Mouse (Mus musculus) frontal cortex, postnatal 36 days (tissue): ENCODE measurements at regions not wholly inside any gene's neighbourhood (a gene's known extent, or its start where the extent isn't known, plus 50 kb on each side); places are given as distances from the start of the nearest gene placed in this dataset.

Source experiments
- DNase-seq, 2 experiments: peaks; one replicate each; pipeline ENCODE4 v3.0.0; 2022; ENCODE audit warnings: low spot score in 2 of 2

DNA sequence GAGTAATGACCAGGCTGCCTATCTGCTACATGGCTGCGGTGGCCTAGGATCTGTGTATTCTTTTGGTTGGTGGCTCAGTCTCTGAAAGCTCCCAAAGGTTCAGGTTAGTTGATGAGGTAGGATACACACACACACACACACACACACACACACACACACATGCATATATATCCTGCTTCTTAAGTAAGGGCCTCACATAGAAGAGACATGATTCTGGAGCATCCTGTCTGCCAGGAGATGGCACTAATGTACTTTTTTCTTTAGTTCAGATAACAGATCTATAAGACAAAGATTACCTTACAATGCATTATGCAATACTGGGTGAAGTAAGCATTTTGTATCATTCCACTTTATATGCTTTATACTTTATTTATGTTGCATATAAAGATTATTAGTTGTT lies 149.8 kb downstream of the Ankrd7 start:
- DNase-seq: peak in 1 of 2 experiments; percentile 12

DNA sequence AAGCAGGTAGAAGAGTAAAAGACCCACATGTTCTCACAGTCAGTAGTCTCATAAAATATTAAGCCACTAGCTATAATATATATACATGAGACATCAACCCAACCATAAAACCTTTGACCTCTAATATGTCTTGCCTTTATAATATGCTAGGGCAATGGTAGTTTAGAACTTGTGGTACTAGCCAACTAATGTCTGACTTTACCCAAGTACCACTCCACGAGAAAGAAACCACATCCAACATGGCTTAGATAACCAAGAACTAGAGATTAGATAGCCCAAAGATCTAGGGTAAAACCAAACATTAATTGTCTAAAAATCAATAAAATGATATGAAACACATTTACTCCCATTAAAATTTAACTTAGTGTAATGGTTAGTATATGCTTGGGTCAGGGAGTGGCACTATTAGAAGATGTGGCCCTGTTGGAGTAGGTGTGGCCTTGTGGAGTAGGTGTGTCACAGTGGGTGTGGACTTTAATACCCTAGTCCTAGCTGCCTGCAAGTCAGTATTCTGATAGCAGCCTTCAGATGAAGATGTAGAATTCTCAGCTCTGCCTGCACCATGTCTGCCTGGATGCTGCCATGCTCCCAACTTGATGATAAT lies 152.2 kb downstream of the Ankrd7 start:
- no peak for DNase-seq

DNA sequence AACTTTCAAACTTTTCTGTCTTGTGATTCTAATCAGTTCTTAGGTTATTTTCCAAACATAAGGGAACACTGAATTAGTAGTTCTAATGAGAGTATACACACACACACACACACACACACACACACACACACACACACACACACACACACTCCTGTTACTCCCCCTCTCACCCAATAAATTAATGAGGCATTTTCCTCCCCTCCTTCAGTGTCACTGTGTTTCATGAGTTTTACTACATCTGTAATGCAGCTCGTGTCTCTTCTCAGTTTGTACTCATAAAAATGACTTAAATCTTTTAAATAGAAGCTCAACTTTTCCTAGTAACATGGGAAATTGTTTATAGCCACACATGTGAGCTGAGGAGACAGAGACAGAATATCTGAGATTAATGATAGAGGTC lies 168.2 kb downstream of the Ankrd7 start:
- no peak for DNase-seq
